Mouse (Mus musculus) ES-CJ7 (cell line): ENCODE data around the gene Anp32a.

Experiments used
- DNase-seq: peaks from one replicate; pipeline ENCODE4 v3.0.0; 2011; ENCODE audit warnings: low read depth, low spot score

Gene Anp32a

DNA sequence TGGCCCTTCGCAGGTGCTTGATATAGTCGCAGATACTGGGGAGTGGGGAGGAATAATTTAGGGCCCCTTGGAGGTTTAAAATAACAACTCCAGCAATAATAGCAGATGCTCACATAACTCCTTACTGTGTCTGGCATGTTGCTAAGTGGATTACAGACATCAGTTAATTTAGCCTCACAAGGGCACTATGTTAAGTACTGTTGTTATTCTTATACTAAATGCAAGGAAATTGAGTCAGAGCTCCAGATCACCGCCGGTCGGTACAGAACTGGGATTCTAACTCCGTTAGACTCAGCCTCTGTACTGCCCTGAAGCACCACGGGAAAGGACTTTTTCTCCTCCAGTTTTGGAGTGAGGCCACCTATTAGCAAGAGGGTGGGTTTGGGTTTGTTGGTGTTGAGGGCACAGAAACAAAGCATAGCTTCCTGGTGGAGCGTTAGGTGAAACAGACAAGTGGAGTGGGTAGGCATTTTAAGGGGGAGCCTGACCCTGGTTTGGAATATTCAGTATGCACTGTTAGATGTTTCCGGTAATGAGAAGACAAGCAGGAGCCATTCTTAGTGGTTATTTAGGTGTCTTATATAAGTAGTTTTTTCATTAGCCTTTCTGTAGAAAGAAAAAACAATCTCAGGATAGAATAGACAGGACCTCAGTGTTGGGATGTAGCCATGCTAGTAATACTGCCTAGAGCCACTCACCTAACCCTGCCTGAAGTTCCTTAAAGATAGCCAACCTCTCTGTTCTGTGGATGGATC lies 4.7 kb downstream of the Anp32a start:
- DNase-seq = no peak

DNA sequence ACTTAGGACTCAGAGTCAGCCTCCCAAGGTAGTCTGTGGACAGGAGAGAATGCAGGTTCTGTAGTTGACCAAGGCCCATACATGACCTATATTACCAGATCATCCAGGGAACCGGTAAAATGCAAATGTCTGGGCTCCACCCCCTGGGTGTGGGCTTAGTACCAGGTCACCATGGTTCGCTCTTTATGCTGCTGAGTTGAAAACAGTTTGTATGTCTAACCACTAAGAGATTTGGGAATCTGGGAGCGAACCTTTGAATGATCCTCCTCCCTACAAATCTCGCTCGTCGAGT lies 5.2 kb downstream of the Anp32a start:
- DNase-seq = no peak

DNA sequence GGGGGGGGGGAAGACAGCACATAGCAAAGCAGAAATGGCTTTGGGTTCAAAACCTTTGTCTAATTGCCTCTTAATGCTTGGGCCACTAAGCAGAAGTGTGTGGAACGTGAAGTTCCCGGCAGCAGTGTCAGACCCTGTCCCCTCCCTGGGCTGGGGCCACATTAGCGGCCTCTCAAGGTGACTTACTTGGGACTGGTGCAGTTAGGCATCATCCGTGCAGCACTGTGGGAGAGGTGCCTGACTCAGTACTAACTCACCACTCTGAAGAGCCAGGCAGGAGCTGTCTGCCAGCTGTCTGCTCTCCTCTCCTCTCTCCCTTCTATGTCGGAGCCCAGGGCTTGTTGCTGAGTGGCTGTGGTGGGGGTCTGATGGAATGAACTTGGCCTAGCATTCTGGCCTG lies 6.1 kb downstream of the Anp32a start:
- no peak for DNase-seq

DNA sequence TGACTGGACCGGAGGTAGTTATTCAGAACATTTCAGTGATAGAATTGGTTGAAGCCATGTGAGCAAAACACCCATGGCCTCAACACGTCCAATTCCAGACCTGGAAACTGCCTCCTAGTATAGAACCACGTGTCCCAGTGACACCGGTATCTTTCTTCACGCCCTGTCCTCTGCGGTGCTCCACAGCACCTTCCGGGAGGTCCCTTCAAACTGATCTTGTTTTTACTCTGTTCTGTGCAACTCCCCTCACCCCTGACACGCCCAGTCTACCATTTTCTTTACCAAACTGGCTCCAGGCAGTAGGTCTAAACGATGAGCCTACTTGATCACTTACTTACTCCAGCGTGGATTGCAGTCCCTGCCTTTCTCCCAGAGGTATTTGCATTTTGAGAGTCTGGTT lies 7.0 kb downstream of the Anp32a start:
- peak; percentile 69 for DNase-seq

DNA sequence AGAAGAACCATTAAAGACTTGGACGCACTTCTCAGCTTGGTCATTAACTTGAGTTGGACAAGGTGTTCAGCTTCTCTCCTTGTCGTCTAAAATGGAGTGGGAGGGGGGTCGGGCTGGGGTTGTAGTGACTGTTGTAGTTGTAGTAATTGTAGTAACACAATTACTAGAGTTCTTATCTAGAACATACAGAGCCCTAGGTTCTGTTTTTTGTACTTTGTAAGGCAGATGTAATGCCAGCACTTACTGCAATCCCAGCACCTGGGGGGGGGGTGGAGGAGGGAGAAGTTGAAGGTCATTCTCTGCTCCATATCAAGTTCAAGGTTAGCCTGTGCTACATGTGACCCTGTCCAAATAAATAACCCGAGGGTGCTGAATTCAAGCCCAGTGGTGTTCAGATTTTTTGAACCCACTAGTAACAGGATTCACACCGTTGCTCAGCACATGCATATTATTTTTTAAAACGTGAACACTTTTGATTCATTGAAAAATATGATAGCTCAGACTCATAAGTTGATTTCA lies 7.4 kb downstream of the Anp32a start:
- DNase-seq = no peak

DNA sequence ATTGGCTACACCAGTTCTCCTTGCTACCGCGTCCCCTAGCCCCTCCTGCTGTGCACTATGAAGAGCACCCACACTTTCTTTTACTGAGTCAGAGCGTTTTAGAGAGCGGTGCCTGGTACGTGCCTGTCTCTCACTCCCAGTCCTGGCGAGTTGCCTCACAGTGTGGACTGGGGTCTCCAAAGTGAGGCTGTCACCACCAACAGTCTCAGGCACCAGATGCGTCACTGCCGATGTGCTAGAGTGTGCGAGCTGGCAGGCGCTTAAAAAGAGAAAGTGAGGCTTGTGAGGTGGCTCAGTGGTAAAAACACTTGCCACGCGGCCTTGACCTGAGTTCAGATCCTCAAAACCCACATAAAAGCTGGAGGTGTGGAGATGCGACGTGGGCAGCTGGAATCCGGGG lies 8.2 kb downstream of the Anp32a start:
- DNase-seq = no peak

DNA sequence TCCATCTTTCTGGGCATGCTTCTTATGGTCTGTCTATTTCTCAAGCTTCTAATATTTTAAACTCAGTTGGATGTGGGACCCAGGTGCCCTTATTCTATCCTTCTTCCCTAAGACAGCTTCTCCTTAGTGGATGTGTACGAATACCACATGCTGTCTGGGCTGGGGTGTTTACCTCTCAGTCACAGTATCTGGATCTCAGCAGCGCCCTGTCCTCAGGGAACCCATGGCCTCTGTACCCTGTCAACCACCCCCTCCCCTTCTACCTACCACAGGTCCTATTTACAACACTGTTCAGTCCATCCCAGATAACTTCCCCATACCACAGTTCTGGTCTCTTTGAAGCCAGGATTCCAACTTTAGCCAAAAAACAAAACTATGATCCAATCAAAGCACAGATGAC lies 9.6 kb downstream of the Anp32a start:
- DNase-seq = no peak

DNA sequence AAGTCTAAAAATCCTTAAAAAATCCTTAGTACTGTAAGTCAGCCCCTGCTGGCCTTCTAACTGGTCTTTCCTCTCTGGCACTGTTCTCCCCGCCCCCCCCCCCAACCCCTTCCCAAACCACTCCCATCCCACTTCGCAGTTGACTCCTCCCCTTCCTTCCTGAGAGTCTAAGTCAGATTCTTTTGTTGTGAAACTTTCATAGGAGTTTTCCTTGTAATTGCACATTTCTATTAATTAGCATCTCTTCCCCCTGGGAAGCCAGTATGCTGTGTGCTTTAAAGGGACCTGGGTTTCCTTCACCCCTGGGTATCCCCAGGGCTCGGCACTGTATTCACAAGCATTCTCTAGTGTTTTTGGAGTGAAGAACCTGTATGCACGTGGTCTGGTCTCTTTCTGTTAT lies 10.1 kb downstream of the Anp32a start:
- DNase-seq = no peak

DNA sequence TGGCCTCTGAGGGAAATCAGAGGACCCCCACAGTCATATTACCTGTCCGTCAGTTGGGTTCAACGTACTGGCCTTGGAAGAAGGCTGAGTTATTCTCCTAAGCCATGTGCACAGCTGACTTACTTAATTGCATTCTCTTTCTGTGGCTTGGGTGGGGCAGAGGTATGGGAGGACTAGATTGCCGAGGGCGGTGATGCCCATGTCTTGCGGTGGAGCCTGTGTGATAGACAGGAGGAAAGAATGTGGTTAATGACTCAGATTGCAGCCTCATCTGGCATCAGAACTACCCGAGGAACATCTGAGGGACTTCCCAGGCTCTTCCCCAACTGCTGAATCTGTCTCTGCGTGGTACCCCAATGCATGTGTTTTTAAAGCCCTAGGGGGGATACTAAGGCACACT lies 12.7 kb downstream of the Anp32a start:
- no peak for DNase-seq

DNA sequence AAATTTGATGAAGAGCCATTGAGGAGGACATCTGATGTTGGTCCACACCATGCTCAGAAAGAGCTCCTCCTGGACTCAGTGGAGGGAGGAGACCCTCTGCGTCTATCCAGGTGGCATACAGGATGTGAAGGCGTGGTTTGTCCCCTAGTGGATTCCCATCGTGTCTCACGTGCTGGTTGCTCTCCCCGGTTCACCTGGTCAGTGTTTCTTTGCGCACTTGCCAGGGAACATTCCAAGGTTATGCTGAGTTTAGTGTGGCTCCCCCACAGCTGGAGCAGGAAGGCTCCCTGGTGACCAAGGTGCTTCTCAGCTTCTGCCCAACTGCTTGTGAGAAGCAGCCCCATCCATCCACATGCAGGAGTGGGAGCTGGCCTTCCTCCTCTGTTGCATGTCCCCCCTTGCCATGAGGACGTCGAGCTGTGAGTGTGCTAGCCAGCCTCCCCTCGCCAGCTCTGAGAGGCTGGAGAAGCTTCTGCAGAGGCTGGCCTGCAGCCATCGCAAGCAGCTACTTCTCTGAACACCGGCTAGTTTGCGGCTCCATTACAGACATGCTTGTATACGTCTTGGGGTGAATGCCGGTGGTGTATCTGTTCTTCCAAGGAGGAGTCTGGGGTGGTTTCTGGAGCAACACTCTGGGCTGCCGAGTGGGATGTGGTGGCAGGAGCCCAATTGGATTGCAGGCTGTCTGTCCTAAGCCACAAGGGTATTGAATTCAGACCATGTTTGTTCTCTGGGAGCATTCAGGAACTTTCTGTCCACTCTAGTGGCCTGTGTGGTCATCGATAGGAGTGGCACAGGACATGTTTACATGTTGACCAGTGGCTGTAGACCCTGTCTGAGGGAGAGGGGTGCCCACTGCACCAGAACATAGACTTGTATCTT lies 14.0 kb downstream of the Anp32a start:
- no peak for DNase-seq

DNA sequence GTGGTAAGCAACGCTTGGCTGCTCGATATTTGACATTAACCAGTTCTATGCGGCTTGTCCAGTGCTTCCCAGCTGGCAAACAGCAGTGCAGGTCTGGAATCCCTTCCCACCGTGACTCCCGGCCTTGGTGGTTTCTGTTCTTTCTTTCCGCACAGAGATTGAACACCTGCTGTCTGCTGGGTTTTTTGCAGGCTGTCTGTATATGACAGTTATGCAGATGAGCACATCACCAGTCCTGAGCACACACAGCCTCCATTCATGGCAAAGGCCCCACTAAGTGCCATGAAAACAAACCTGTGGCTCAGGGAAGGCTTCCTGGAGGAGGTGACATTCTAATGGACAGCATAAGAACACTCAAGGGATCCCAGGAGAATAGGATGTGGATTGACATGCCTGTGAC lies 14.7 kb downstream of the Anp32a start:
- no peak for DNase-seq

DNA sequence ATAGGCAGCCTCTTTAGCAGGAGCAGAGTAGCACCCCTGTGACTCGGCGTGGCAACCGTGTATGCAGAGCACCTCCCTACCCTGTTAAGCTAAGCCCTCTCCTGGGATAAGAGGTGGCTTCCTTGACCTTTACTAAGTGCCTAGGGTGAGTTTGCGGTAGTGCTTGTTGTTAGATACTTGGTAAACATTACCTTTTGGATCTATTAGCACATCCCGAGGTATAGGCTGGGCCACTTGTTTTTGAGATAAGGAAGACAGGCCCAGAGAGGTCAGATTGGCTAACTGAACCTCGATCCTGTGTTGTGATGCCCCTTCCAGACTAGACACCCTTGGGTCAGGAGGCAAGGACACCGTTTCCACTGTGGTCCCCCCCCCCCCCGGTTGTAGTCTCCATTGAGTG lies 16.5 kb downstream of the Anp32a start:
- no peak for DNase-seq

DNA sequence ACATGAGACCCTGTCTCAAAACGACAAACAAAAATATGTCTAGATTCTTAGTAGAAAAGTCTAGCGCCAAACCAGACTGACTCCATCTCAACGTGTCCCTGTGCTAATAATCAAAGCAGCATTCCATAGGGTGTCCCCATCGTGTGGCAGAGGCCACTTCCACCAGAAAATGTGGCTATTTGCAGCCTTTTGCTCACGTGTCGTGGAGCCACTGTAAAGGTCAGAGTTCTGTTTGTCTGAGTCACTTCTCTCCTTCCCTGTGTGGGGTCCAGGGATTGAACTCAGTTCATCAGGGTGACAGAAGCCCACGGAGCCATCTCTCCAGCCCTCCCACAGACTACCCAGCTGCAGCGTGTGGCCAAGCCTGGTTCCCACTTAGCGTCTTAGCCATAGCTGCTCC lies 17.8 kb downstream of the Anp32a start:
- DNase-seq = no peak

DNA sequence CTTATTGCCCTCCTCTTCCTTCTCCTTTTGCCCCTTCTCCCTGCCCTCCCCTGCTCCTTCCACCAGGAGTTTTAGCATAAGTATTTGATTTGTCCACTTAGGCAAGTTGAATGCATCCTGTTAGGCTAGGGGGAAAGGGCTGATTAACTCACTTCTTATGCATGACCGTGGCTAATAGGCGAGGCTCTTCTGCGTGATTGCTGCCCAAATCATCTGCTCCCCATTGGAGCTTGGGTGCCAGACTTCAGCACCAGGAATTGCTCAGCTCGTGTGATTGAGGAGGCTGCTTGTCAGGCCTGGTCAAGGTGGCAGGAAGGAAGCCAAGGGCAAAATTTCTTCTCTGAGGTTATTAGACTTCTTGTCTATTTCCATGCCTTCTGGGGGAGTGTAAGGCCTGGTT lies 19.8 kb downstream of the Anp32a start:
- DNase-seq = peak; percentile 66

DNA sequence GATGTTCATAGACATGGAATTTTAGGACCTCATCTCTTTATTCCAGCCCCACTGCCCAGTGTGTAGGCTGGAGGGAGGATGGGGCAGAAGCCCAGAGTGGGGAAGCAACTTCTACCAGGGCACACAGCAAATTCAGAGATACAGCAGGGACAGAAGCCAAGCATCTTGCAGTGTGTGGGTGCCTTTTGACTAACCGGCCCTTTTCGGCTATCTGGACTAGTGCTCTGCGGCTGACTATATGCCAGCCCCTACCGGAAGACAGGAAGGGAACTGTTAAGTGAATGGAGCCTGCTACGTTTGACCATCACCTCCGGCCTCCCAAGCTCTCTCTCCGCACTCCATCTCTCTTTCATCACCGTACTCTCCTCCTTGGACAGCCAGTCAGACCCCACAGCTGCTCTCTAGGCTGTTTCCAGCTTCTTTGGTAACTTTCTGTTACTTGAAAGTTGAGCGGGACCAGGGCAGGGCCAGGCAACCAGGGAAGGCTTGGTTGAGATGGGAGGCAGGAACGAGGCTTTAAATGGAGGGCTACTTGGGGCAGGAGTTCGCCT lies 21.8 kb downstream of the Anp32a start:
- no peak for DNase-seq

DNA sequence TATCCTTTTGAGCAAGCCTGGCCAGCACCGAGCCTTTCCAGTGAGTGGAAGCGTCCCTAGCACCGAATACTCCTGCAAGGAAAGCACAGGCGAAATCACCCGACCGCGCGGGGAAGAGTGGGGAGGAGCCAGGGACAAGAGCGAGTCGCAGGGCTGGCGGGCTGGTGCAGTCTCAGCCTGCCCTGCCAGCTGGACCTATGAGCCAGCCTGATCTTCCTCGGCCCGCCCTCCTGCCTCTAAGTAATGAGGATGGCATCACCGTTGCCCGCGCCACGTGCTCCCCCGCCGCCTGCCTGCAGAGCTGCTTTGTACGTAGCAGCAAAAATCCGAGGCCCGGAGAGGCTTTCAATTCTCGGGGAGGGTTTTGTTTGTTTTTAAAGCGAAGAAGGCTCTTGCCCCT lies 22.5 kb downstream of the Anp32a start:
- DNase-seq = peak; percentile 76

DNA sequence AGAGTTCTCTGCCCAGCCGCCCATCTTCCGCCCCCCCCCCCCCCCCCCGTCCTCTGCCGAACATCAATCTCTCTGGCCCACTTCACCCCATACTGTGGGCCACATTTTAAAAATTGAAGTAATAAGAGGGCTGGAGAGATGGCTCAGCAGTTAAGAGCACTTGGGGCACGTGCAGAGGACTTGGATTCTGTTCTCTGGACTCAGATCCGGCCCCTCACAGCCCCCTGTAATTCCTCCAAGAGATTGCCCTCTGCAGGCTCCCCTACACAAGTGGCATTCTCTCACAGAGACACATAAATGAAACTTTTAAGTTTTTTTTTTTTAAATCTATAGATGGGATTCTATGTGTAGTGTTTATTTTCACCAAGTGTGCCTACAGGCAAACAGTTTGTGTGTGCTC lies 23.1 kb downstream of the Anp32a start:
- no peak for DNase-seq

DNA sequence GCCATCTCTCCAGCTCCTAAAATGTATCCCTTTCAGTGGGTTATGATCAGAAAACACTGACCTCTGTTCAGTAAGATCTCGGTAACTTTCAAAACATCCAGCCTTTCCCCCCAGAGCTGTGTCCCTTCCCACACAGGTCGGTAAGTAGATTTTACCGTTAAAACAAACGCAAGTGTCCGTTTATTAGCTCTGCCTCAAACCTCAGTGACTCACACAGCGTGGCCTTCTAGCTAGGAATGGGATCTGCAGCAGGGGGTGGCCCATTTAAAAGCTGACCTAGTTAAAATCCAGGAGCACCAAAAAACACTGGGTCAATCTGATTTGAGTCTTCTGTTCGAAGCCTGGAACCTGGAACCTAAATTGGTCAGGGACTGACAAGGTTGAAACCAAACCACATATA lies 23.7 kb downstream of the Anp32a start:
- DNase-seq = no peak

DNA sequence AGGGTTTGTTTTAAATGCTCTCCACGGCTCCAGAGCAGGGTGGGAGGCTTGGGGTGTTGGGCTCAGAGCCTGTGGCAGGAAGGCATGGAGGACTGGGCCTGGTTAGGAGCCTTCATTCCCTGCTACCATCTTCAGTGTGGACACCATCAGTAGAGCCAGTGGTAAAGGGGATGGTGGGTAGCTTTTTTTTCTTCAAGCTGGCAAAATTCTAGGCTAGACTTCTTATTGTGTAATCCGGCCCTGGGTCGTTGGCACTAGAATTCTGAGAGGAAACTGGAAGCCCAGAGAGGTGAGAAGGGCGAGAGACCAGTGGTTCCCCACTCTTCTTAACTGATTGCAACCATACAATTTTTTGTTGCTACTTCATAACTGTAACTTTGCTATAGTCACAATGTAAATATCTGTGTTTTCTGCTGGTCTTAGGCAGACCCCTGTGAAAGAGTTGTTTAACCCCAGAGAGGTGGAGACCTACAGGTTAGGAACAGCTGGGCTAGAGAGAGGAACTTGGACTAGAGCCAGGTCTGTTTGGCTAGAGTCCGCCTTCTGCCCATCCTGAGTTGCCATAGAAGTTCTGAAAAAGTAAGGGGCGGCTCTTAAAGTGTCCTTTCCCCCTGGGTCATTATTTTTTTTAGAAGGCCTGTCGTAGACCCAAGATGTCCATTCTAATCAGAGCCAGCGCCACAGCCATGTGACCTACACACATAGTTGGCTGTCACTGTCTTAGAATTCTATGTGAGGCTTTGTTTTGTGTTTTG lies 24.4 kb downstream of the Anp32a start:
- DNase-seq = no peak

DNA sequence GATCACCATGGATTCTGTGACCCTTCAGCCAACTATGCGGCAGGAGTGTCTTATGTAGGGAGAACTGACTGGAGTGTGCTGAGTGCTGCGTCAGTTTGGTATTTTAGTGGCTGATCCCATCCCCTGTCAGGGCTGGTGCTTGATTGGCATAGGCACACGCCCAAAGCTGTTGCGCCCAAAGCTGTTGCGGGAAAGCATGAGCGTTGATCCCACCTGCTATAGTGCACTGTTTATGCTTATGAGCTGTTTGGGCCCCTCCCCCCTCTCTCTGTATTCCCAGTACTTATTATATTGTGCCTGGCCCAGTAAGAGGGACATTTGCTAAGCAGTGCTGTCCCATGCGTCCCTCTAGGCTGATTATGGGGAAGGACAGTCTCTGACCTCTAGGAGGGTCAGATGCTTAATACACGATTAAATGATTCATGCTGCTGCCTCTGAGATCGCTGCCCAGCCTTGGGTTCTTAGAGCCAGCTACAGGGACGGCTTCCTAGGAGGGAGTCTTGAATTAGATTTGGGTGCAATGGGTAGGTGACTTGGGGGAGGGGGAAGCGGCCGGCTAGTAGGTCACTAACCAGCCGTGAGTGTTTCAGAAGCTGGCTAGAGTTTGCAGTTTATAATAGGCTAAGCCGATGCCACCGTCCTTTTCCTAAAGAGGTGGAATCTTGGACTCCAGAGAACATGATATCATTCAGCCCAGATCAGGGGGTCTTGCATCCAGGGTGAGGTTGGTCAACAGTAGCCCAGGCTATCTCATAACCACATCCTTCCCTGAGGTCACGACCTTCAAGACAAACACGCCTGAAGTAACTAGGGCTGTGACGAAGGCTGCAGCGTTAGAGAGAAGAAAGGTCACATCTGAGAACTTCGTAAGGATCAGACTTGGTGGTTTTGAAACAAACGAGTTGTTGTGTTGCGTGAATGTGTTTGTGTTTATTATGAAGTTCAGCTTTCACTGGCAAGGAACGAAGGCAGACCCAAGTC lies 25.7 kb downstream of the Anp32a start:
- no peak for DNase-seq

DNA sequence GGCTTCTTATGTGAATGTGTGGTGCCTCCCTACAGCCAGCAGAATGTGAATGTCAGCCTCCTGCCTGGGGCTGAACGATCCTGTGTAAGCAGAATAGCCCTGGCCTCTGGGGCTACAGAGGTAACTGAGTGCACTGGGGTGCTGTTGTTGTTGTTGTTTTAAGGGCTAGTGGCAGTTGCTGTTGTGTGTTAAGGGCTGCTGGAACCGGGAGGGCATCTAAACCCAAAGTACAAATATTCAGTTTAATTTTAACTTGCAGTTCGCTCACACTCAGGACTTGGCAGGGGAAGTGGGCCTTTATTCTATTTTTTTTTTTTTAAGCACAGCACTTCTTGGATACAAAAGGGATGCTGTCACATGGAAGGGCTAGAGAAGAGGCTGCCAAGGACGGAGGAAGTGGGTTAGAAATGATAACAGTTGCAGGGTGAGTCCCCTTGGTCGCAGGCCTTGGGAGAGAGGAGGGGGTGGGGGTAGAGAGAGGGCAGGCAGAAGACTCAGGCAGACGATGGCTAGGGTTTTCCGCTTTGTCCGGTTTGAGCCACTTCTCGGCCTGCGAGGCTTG lies 26.5 kb downstream of the Anp32a start:
- no peak for DNase-seq
